Mouse (Mus musculus) left cerebral cortex, postnatal 4 days (tissue): ENCODE results near the gene Ubd. TPM values are rescaled to one million over a fixed set of nuclear protein-coding genes. Genes with fewer than 3 reads are reported as not detected.
"Not testable (repeated sequence)": the region's sequence is repeated elsewhere in the genome, so short reads cannot be mapped to it uniquely, and the experiment has no call there.

Experiments used
- DNase-seq: peaks from one replicate; pipeline ENCODE4 v3.0.0-alpha.2; 2022
- intact Hi-C: fragments of 180-260 bp; cut with DNase I; formaldehyde crosslinking; loops from one replicate; pipeline ENCODE4 v1.15.1; 2025
- total RNA-seq, 2 experiments: library from RNA; stranded (reverse); gene quantifications; 2 replicates each; pipeline ENCODE4 v1.2.3; 2021

The Ubd gene
- total RNA-seq, result not detected

DNA sequence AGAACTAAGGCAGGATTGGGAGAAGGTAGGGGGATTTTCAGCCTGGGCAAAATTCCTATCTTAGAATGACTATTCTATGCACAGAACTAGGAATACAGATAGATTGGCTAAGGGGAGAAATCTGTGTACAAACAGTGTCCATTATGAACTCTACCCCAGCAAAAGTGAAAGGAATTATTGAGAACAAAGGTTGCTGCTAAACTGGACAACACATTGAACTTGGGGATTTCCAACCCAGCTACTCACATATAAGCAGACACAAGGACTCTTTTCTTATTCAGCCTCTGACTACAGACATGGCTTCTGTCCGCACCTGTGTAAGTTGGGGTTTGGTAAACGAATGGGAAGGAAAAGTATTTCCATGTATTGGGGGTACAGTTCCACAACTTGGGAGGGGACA lies at the start of gene Ubd:
Ubd (plus strand) TSS at position 237 of the 400 bp plus-strand sequence.
- intact Hi-C loops, result no loop called here
- DNase-seq, result no peak

DNA sequence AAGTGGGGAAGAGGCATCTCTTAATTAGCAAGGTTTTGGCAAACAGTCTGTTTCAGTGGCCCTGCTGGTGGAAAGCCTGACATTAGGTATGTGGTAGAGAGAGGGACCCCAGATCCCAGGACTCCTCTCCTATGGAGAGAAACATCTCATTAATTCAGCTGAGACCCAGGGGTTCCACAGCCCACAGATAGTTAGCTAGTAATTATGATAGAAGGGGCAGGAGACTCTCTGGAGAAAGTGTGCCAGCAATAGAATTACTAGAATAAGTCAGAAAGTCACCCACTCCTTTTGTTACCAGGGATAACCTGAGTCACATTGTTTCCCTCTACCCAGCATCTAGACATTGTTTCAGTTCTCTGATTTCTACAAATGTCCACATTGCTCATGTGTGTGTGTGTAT lies 32.3 kb upstream of the Ubd start, which contains the start of gene Olfr93:
Olfr93 (minus strand) TSS at position 101 of the 400 bp plus-strand sequence.
- intact Hi-C loops, result no loop called here
- DNase-seq, result no peak

DNA sequence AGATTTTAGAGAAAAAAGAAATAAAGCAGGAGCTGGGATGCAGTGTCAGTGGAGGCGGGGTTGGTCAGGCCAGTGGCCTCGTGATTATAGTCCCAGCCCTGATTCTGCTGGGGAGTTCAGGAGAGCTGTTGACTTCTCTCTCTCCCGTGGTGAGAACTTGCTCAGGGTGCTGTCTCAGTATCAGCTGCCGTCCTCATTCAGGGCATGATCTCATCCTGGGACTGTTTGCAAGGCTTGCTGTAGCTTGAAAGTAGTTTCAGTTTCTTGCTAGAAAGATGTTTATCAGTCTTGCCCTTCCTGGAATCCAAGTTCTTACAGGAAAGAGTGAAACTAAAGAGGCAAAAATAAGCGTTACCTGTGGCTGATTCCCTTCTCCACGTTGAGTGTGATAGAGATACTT lies 8.2 kb upstream of the Ubd start:
- intact Hi-C loops, result no loop called here
- no peak for DNase-seq

DNA sequence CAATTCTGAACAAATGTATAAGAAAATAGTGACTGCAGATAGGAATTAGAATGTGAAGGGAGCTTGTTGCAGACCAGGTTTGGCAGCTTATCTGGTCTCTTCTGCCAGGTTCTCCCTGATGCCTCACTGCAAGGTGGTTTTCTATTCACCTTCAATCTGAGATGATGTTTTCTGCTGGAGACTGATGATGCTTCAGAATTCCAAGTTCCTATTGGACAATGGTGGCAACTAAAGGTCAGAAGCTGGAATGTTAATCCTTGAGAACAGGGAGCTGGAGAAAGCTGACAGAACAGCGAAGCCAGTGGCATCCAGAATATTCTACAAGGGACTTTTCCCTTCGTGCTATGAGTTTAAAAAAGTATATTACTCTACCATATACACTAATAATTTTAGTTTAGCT lies 3.0 kb upstream of the Ubd start:
- DNase-seq, result peak; percentile 21
- intact Hi-C loops, result no loop called here

DNA sequence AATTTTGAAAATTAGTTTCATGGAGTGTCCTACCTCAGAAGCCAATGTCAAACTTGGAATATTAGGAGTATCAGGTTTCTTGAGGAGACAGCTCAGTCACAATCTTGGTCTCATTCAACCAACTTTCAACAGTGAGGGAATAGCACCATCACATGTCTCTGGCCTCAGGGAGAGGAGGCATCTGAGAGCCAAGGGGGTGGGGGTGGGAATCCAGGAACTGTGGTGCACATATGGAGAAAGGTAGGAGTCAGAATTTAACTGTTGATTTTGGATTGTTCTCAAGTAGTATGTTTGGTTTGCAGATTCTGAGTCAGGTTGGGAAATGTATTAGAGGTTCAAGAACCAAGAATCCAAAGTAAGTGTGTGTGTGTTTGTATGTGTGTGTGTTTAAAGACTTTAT lies 660 bp upstream of the Ubd start:
- intact Hi-C loops, result no loop called here
- no peak for DNase-seq

DNA sequence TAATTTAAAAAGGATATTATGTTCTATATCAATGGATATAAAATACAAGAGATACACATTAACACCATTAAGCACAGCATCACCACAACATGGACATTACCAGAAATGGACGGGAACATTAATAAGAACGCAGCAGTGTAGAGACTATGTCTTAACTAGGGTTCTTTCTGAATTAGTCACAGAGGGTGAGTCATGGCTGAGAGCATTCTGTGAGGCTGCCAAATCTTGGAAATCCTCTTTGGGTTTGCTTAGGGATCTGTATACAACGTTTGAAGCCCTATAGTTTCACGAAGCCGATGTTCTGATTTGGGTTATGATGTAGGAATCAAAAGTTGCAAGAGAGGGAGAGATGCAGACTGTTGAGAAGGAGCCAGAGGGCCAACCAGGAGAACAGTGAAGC lies 1.1 kb downstream of the Ubd start:
- intact Hi-C loops, result no loop called here
- no peak for DNase-seq

DNA sequence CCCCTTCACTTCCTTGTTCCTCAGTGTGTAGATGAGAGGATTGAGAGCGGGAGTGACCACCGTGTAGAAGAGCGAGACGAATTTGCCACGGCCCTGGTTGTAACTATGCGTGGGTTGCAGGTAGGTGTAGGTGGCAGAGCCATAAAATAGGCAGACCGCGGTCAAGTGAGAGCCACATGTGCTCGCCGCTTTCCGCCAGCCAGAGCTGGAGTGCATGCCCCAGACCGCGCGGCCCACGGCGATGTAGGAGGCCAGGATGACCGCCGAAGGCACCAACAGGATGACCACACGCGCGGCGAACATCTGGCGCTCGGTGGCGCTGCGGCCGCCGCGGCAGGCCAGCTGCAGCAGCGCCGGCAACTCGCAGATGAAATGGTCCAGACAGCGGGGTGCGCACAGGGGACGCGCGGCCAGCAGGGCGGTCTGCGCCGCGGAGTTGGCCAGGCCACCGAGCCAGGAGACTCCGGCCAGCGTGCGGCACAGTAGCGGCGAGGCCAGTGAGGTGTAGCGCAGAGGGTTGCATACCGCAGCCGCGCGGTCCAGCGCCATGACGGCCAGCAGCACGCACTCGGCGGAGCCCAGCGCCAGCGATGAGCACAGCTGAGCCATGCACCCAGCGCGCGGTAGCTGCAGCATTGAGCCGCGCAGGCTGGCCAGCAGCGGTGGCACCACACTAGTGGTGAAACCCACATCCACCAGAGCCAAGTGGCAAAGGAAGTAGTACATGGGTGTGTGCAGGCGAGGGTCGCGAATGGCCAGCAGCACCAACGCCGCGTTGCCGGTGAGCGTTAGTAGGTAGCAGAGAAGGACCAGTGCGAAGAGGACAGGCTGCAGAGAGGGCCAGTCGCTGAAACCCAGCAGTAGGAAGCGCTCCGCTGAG lies 3.4 kb downstream of the Ubd start:
- DNase-seq, result peak; percentile 27
- intact Hi-C loops, result no loop called here

DNA sequence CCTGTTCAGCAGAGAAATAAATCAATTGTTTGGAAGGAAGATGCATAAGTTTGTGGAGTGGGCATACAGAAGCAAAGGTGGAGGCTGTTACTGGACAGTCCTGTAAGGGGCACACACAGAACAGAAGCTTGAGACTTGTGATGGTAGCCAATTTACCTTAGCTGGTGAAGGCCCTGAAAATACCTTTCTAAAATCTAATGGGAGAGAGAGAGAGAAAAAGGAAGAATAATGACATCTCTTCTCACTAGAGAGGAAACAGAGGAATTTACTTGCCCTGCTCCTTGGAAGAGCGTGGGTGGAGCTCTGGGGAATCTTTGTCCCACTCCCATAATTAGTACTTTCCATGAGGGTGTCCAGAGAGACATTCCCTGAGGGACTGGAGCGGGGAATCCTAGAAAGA lies 7.2 kb downstream of the Ubd start, which contains the start of gene Olfr94:
Olfr94 (minus strand) TSS at position 101 of the 400 bp plus-strand sequence.
- intact Hi-C loops, result loop anchor here (5.0 kb wide), 1 partner anchor 309 kb away; the partner anchor contains the start of gene Trim40
- DNase-seq, result no peak

DNA sequence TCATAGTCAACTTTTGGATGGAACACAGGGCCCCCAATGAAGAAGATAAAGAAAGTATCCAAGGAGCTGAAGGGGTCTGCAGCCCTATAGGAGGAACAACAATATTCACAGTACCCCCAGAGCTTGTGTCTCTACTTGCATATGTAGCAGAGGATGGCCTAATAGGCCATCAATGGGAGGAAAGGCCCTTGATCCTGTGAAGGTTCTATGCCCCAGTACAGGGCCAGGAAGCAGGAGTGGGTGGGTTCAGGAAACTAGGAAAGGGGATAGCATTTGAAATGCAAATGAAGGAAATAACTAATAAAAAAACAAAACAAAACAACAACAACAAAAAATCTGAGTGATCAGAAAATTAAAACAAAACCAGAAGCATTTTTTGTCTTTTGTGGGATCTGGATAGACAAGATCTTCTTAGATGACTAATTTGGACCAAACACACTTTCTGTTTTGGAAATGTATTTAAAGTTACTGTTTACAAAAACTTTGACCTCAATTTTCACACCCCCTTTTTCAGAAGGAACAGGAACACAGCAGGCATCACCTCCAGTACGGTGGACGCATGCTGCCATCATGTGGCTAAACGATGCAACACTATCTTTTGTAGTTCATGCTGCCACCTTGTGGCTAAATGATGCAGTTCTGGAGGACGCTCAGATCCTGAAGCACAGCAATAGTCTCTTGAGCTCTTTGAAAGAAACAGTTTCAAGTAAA lies 9.7 kb downstream of the Ubd start:
- DNase-seq, result peak; percentile 80
- intact Hi-C loops, result loop anchor here (2.0 to 5.0 kb wide), 2 partner anchors 121 to 311 kb away; partner anchors contain the start of gene Trim40

DNA sequence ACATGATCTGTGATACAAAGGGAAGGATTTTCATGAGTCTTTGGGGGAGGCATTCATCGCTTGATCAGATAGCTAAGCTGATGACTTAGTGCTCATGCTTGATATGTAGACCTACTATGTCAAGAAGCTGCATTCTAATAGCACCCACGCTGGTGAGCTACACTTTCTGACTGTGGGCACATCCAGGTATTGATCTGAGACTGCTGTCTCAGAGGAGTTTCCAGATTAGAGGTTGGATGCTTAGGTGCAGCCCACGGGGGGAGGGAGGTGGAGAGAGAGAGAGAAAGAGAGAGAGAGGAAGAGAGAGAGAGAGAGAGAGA lies 10.2 kb downstream of the Ubd start:
- intact Hi-C loops, result loop anchor here (2.0 to 5.0 kb wide), 2 partner anchors 121 to 312 kb away; partner anchors contain the start of gene Trim40

DNA sequence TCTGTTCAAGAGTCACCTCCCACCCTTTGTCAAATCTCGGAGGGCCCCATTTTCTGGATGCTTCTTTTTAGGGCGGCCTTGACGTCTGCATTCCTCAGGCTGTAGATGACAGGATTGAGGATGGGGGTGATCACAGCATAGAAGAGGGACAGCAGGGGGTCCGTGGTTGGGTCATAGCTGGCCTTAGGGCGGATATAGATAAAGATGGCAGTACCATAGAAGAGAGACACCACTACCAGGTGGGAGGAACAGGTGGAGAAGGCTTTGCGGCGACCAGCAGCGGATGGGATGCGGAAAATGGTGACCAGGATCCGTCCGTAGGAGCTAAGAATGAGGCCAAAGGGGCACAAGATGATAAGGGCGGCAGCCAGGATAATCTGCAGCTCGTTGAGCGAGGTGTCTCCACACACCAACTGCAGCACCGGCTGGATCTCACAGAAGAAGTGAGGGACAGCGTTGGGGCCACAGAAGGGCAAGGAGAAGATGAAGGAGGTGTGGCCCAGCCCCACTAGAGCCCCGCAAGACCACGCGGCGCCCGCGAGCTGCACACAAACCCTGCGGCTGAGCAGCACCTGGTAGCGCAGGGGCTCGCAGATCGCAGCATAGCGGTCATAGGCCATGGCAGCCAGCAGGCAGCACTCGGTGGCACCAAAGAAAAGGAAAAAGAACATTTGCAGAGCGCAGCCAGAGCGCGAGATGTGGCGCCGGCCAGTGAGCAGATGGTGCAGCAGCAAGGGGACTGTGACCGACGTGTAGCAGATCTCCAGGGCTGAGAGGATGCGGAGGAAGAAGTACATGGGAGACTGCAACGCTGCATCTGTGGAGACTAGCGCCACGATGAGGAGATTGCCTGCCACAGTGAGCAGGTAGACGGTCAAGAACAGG lies 17.4 kb downstream of the Ubd start:
- DNase-seq, result peak; percentile 17
- intact Hi-C loops, result no loop called here

More for the DNA sequence above, 10.2 kb downstream of the Ubd start:
- no peak for DNase-seq

DNA sequence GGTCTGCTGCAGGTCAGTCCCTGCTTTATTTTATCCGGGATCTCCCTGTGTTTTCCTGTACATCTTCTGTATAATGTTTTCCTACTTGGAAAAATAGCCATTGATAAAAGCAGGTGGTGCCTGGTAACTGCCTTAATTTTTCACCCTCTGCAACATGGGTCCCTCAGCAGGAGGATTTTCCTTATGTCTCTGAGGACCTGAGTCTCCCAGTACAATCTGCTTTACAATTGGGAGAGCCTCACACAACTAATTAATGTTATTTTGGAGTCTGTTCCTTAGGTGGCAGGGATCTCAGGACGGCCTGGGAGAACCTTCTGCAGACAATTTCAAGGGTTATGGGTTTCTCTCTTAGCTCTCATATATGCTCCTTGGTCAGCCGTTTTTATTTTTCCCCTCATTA lies 19.3 kb downstream of the Ubd start, which contains the start of gene Olfr95:
Olfr95 (minus strand) TSS at position 101 of the 400 bp plus-strand sequence.
- intact Hi-C loops, result no loop called here
- no peak for DNase-seq

DNA sequence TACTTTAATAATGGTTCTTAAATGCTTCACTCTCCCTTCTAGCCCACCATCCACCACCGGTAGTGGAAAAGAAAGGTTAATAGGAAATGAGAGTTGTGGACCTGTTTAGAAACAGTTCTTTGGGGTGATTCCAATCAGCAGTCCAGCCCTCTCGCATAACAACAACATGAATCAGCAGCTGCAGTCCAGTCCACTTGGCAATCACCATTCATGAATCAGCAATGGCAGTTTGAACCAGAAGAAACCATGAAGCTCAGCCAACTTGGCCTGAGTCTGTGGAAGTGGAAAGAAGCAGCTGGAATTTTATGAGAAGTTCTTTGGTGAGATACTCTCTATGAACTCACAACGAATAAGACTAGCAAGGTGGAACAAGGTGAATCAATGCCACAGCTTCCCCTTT lies 24.8 kb downstream of the Ubd start:
- intact Hi-C loops, result no loop called here
- DNase-seq, result no peak

DNA sequence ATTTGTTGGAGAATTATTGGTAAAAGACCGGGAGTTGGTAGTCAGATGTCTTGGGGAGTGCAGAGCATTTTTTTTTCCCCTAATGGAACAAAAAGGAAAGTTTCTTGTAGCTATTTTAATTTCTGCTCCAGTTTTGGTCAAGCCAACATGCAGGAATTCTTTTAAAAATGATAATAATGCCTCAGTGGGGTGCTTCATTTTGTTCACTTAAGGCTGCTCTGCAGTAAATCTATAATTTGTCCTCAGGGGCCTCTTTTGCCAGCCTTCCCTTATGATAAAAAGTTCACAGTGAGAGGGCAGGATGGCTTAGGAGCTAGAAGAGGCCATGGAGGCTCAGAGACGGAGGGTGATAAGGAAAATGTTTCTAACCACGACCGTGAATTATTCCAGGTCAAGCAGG lies 26.2 kb downstream of the Ubd start, which contains the start of gene Olfr96:
Olfr96 (plus strand) TSS at position 301 of the 400 bp plus-strand sequence.
- no peak for DNase-seq
- intact Hi-C loops, result no loop called here

DNA sequence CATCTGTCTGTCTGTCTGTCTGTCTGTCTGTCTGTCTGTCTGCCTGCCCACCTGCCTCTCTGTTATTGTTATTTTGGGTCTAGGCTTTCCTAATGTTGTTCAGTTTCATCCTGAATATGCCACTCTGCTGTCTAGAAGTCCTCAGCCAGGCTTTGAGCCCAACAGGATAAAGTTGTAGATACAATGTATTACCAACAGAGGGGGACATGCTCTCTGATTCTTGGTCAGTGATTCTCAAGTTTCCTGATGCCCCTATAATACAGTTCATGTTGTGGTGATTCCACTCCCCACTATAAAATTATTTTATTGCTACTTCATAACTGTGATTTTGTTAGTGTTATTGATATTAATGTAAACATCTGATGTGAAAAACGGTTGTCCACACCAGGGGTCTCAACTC lies 28.2 kb downstream of the Ubd start:
- intact Hi-C loops, result no loop called here
- DNase-seq, result no peak

DNA sequence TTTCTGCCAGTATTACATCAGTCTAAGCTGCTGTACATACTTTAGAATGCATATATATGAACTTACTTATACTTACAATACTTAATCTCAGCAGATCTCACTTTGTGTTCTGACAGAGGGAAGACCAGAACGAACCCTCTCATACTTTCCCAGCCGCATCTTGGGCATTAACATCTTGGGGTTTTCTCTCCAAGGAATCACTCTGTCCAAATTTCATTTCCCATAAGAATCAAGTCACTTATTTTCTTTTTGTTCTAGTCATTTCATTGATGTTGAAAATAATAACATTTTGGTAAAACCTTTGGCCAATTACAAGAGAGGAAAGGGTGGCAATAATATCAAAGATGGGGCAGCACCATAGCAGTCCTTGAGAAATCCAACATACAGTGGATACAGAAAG lies 43.5 kb downstream of the Ubd start, which contains the start of gene Olfr97:
Olfr97 (minus strand) TSS at position 101 of the 400 bp plus-strand sequence.
- DNase-seq, intact Hi-C loops: not testable (repeated sequence)

DNA sequence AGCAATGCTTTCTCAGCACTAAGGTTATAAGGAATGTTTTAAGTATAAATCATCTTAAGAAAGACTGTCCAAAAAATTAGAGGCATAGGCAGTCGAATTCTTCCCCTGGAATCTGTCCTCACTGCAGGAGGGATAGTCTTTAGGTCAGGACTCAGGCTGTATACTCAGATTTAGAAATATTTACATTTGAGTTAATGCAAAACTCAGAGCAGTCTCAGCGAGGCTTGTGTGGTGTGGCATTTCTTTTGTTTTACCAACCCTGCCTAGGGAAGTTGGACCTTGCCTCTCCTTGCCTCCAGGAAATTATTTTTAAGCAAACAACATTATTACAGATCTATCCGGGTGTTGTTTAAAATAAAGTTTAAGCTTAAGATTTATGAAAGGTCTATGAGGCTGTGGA lies 48.5 kb downstream of the Ubd start:
- intact Hi-C loops, result no loop called here
- no peak for DNase-seq
